Mouse (Mus musculus): ENCODE measurements around the gene Zic2. TPM values are rescaled to one million over a fixed set of nuclear protein-coding genes. Genes with fewer than 3 reads are reported as not detected.
"Not testable (repeated sequence)": the region's sequence is repeated elsewhere in the genome, so short reads cannot be mapped to it uniquely, and the experiment has no call there.

Gene Zic2
- total RNA-seq, 2 experiments from 2014 or later = 0.15 to 0.21 TPM

- DNase-seq = no peak
Observed at GRCm38 (mm10) chr14:122461966-122462365, 13.3 kb upstream of the Zic2 start.

GRCm38 (mm10) chr14:122462689-122463079, 12.6 kb upstream of the Zic2 start:
- no peak for DNase-seq

- DNase-seq = no peak
Observed at GRCm38 (mm10) chr14:122463080-122463691, 12.0 kb upstream of the Zic2 start.

GRCm38 (mm10) chr14:122463734-122464341, 11.4 kb upstream of the Zic2 start:
- DNase-seq = not testable (repeated sequence)

- DNase-seq = no peak
Observed at GRCm38 (mm10) chr14:122464351-122464762, 10.9 kb upstream of the Zic2 start.

- DNase-seq = no peak
Observed at GRCm38 (mm10) chr14:122464763-122465741, 10.2 kb upstream of the Zic2 start, which contains the start of gene Zic5. Gene Zic5 (minus strand): TSS chr14:122465677.

- no peak for DNase-seq
Observed at GRCm38 (mm10) chr14:122465931-122466490, 9.2 kb upstream of the Zic2 start.

GRCm38 (mm10) chr14:122466756-122467362, 8.4 kb upstream of the Zic2 start:
- no peak for DNase-seq

GRCm38 (mm10) chr14:122467926-122468841, 7.1 kb upstream of the Zic2 start:
- DNase-seq = no peak

GRCm38 (mm10) chr14:122468971-122469755, 6.1 kb upstream of the Zic2 start:
- no peak for DNase-seq

GRCm38 (mm10) chr14:122471449-122472085, 3.7 kb upstream of the Zic2 start:
- DNase-seq = no peak

- no peak for DNase-seq
Observed at GRCm38 (mm10) chr14:122472161-122472560, 3.1 kb upstream of the Zic2 start.

GRCm38 (mm10) chr14:122472647-122473046, 2.6 kb upstream of the Zic2 start:
- DNase-seq = no peak

GRCm38 (mm10) chr14:122473211-122473751, 2.0 kb upstream of the Zic2 start:
- DNase-seq = no peak

- DNase-seq = no peak
Observed at GRCm38 (mm10) chr14:122474041-122474890, 969 bp upstream of the Zic2 start.

- no peak for DNase-seq
Observed at GRCm38 (mm10) chr14:122475557-122476040, 364 bp downstream of the Zic2 start.

- no peak for DNase-seq
Observed at GRCm38 (mm10) chr14:122476041-122476821, 996 bp downstream of the Zic2 start.

Data from adrenal gland, postnatal 10 days (tissue).